Mouse (Mus musculus): ENCODE measurements around the gene Tbc1d10a. TPM values are rescaled to one million over a fixed set of nuclear protein-coding genes. Genes with fewer than 3 reads are reported as not detected.

The Tbc1d10a gene
- total and polyA plus RNA-seq, 2 experiments = 22.9 to 23.4 TPM

- H3K79me2 ChIP-seq (ENCODE audit: control insufficient read depth, insufficient read depth, low read length) = no peaks in the 10 kb centered on the region
- TF ChIP-seq POLR2A (IDR thresholded peaks at IDR 0.05; ENCODE audit: extremely low read depth, insufficient read depth, low read length) (no peak), CTCF (IDR thresholded peaks at IDR 0.05; ENCODE audit: low read depth, low read length) (no peak)
- H3K9ac ChIP-seq (ENCODE audit: low read depth, low read length) = no peak overlapping the region
- no peak overlapping the region for H3K27ac ChIP-seq (replicated peaks; ENCODE audit: insufficient read depth, low read depth, low read length)
- H3K4me3 ChIP-seq (ENCODE audit: insufficient read depth, low read depth, low read length) = no peak overlapping the region
- H3K36me3 ChIP-seq (ENCODE audit: control insufficient read depth, insufficient read depth, low read length) = peaks cover 5% of the 10 kb centered on the region
- WGBS = 88% methylated on average over 6 of the region's 6 CpGs
- H3K4me1 ChIP-seq (ENCODE audit: control insufficient read depth, insufficient read depth, low read length) = no peaks in the 10 kb centered on the region
- H3K27me3 ChIP-seq (ENCODE audit: control insufficient read depth, insufficient read depth, low read length) = no peaks in the 10 kb centered on the region
- DNase-seq (ENCODE audit: extremely low read depth, low read depth, low spot score) = no peak
These were observed 40.2 kb upstream of the Tbc1d10a start for GRCm38 (mm10) chr11:4146381-4146780.

- WGBS = 97% methylated on average over 10 of the region's 10 CpGs
- DNase-seq (ENCODE audit: extremely low read depth, low read depth, low spot score) = no peak
- TF ChIP-seq POLR2A (IDR thresholded peaks at IDR 0.05; ENCODE audit: extremely low read depth, insufficient read depth, low read length) (no peak), CTCF (IDR thresholded peaks at IDR 0.05; ENCODE audit: low read depth, low read length) (no peak)
- peaks cover 4% of the 10 kb centered on the region for H3K36me3 ChIP-seq (ENCODE audit: control insufficient read depth, insufficient read depth, low read length)
- H3K27me3 ChIP-seq (ENCODE audit: control insufficient read depth, insufficient read depth, low read length) = no peaks in the 10 kb centered on the region
- no peaks in the 10 kb centered on the region for H3K4me1 ChIP-seq (ENCODE audit: control insufficient read depth, insufficient read depth, low read length)
- H3K79me2 ChIP-seq (ENCODE audit: control insufficient read depth, insufficient read depth, low read length) = no peaks in the 10 kb centered on the region
- no peak overlapping the region for H3K4me3 ChIP-seq (ENCODE audit: insufficient read depth, low read depth, low read length)
- H3K9ac ChIP-seq (ENCODE audit: low read depth, low read length) = no peak overlapping the region
- no peak overlapping the region for H3K27ac ChIP-seq (replicated peaks; ENCODE audit: insufficient read depth, low read depth, low read length)
These were observed 39.5 kb upstream of the Tbc1d10a start for GRCm38 (mm10) chr11:4147098-4147497.

- no peaks in the 10 kb centered on the region for H3K27me3 ChIP-seq (ENCODE audit: control insufficient read depth, insufficient read depth, low read length)
- no peaks in the 10 kb centered on the region for H3K4me1 ChIP-seq (ENCODE audit: control insufficient read depth, insufficient read depth, low read length)
- WGBS = 88% methylated on average over 5 of the region's 5 CpGs
- DNase-seq (ENCODE audit: extremely low read depth, low read depth, low spot score) = no peak
- no peak for TF ChIP-seq POLR2A (IDR thresholded peaks at IDR 0.05; ENCODE audit: extremely low read depth, insufficient read depth, low read length)
- no peak for TF ChIP-seq CTCF (IDR thresholded peaks at IDR 0.05; ENCODE audit: low read depth, low read length)
- H3K79me2 ChIP-seq (ENCODE audit: control insufficient read depth, insufficient read depth, low read length) = no peaks in the 10 kb centered on the region
- H3K9ac ChIP-seq (ENCODE audit: low read depth, low read length) = no peak overlapping the region
- H3K27ac ChIP-seq (replicated peaks; ENCODE audit: insufficient read depth, low read depth, low read length) = no peak overlapping the region
- no peaks in the 10 kb centered on the region; the same call in 1 of the 2 replicates for H3K36me3 ChIP-seq (ENCODE audit: control insufficient read depth, insufficient read depth, low read length)
- no peak overlapping the region for H3K4me3 ChIP-seq (ENCODE audit: insufficient read depth, low read depth, low read length)
These were observed 38.5 kb upstream of the Tbc1d10a start for GRCm38 (mm10) chr11:4148120-4148519.

- Histone ChIP-seq H3K79me2 (ENCODE audit: control insufficient read depth, insufficient read depth, low read length) (no peaks in the 10 kb centered on the region), H3K4me3 (ENCODE audit: insufficient read depth, low read depth, low read length) (no peak overlapping the region), H3K9ac (ENCODE audit: low read depth, low read length) (no peak overlapping the region), H3K27ac (replicated peaks; ENCODE audit: insufficient read depth, low read depth, low read length) (no peak overlapping the region), H3K36me3 (ENCODE audit: control insufficient read depth, insufficient read depth, low read length) (no peaks in the 10 kb centered on the region; the same call in 1 of the 2 replicates), H3K4me1 (ENCODE audit: control insufficient read depth, insufficient read depth, low read length) (no peaks in the 10 kb centered on the region), H3K27me3 (ENCODE audit: control insufficient read depth, insufficient read depth, low read length) (no peaks in the 10 kb centered on the region)
- TF ChIP-seq CTCF (IDR thresholded peaks at IDR 0.05; ENCODE audit: low read depth, low read length) = no peak
- no peak for TF ChIP-seq POLR2A (IDR thresholded peaks at IDR 0.05; ENCODE audit: extremely low read depth, insufficient read depth, low read length)
- whole genome bisulfite sequencing = 92% methylated on average over 9 of the region's 9 CpGs
- DNase-seq (ENCODE audit: extremely low read depth, low read depth, low spot score) = no peak
These were observed 37.9 kb upstream of the Tbc1d10a start for GRCm38 (mm10) chr11:4148536-4149156.

GRCm38 (mm10) chr11:4149886-4150285, 36.7 kb upstream of the Tbc1d10a start:
- Histone ChIP-seq H3K27ac (replicated peaks; ENCODE audit: insufficient read depth, low read depth, low read length) (no peak overlapping the region), H3K4me1 (ENCODE audit: control insufficient read depth, insufficient read depth, low read length) (no peaks in the 10 kb centered on the region), H3K4me3 (ENCODE audit: insufficient read depth, low read depth, low read length) (no peak overlapping the region), H3K79me2 (ENCODE audit: control insufficient read depth, insufficient read depth, low read length) (no peaks in the 10 kb centered on the region), H3K9ac (ENCODE audit: low read depth, low read length) (no peak overlapping the region), H3K27me3 (ENCODE audit: control insufficient read depth, insufficient read depth, low read length) (no peaks in the 10 kb centered on the region), H3K36me3 (ENCODE audit: control insufficient read depth, insufficient read depth, low read length) (no peaks in the 10 kb centered on the region)
- 93% methylated on average over 6 of the region's 6 CpGs for WGBS
- no peak for TF ChIP-seq CTCF (IDR thresholded peaks at IDR 0.05; ENCODE audit: low read depth, low read length)
- no peak for TF ChIP-seq POLR2A (IDR thresholded peaks at IDR 0.05; ENCODE audit: extremely low read depth, insufficient read depth, low read length)
- DNase-seq (ENCODE audit: extremely low read depth, low read depth, low spot score) = no peak

- Histone ChIP-seq H3K9ac (ENCODE audit: low read depth, low read length) (no peak overlapping the region), H3K27me3 (ENCODE audit: control insufficient read depth, insufficient read depth, low read length) (no peaks in the 10 kb centered on the region), H3K36me3 (ENCODE audit: control insufficient read depth, insufficient read depth, low read length) (no peaks in the 10 kb centered on the region), H3K4me3 (ENCODE audit: insufficient read depth, low read depth, low read length) (no peak overlapping the region), H3K79me2 (ENCODE audit: control insufficient read depth, insufficient read depth, low read length) (no peaks in the 10 kb centered on the region), H3K4me1 (ENCODE audit: control insufficient read depth, insufficient read depth, low read length) (peaks cover 11% of the 10 kb centered on the region), H3K27ac (replicated peaks; ENCODE audit: insufficient read depth, low read depth, low read length) (no peak overlapping the region)
- 95% methylated on average over 7 of the region's 7 CpGs for WGBS
- TF ChIP-seq POLR2A (IDR thresholded peaks at IDR 0.05; ENCODE audit: extremely low read depth, insufficient read depth, low read length) (no peak), CTCF (IDR thresholded peaks at IDR 0.05; ENCODE audit: low read depth, low read length) (no peak)
- no peak for DNase-seq (ENCODE audit: extremely low read depth, low read depth, low spot score)
These were observed 32.9 kb upstream of the Tbc1d10a start for GRCm38 (mm10) chr11:4153694-4154093.

All from liver, adult 2 months (tissue).